Mouse (Mus musculus): ENCODE data around the gene Slc46a2. TPM values are rescaled to one million over a fixed set of nuclear protein-coding genes. Genes with fewer than 3 reads are reported as not detected.

Slc46a2 gene
- polyA plus RNA-seq, 1 experiment = 28.3 TPM

DNA sequence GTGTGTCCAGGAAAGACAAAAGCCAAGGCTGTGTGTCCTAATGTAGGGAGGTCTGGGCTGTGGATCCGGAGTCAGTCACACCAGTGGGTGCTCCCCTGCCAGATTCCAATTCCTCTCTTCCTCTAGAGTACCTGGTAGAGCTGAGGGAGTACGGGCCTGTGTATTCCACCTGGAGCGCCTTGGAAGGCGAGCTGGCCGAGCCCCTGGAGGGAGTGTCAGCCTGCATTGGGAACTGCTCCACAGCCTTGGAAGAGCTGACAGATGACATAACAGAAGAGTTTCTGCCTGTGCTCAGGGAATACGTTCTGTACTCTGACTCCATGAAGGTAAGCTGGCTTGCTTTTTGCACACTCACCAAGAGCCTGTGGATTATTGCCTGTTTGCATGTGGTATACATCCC lies 28.6 kb downstream of the Slc46a2 start:
- 90% methylated on average over 6 of the region's 6 CpGs for WGBS
- Histone ChIP-seq H3K36me3 (ENCODE audit: control insufficient read depth, insufficient read depth, low read length) (no peaks in the 10 kb centered on the region), H3K27me3 (ENCODE audit: control insufficient read depth, insufficient read depth, low read length) (no peaks in the 10 kb centered on the region), H3K4me3 (ENCODE audit: control insufficient read depth, insufficient read depth, low read length) (no peak overlapping the region), H3K4me1 (replicated peaks; ENCODE audit: control insufficient read depth, insufficient read depth, low read length) (peaks cover 11% of the 10 kb centered on the region), H3K27ac (ENCODE audit: control insufficient read depth, insufficient read depth, low read length) (no peak overlapping the region)
- TF ChIP-seq POLR2A (IDR thresholded peaks at IDR 0.05; ENCODE audit: control insufficient read depth, extremely low read depth, insufficient read depth, low read length, poor library complexity) (no peak), CTCF (IDR thresholded peaks at IDR 0.05; ENCODE audit: borderline replicate concordance, control insufficient read depth, extremely low read depth, insufficient read depth, low read length, poor library complexity) (no peak)
- no peak for DNase-seq

DNA sequence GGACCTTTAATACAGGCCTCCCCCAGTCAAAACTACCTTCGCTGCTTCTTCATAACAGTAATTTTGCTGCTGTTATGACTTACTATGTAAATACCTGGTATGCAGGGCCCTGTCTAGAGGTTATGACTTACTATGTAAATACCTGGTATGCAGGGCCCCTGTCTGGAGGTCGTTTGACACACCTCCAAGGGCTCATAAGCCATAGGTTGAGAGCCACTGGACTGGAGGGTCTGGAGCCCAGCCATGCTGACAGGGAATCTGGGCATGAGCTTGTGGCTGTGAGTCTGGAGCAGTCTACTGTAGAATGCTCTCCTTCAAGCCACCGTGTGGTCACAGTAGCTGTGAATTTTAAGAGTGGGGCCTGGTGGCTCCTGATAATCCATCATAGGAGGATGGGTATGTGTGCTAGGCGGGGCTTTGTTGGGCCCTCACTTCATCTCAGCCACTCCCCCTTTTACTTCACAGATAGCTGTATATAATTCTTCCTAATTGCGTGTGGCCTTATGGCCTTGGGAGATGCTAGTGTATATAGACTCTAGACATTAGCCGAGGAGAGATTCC lies 30.6 kb downstream of the Slc46a2 start:
- no peak for DNase-seq
- Histone ChIP-seq H3K27ac (ENCODE audit: control insufficient read depth, insufficient read depth, low read length) (no peak overlapping the region), H3K4me1 (replicated peaks; ENCODE audit: control insufficient read depth, insufficient read depth, low read length) (peaks cover 5% of the 10 kb centered on the region), H3K4me3 (ENCODE audit: control insufficient read depth, insufficient read depth, low read length) (no peak overlapping the region), H3K36me3 (ENCODE audit: control insufficient read depth, insufficient read depth, low read length) (no peaks in the 10 kb centered on the region), H3K27me3 (ENCODE audit: control insufficient read depth, insufficient read depth, low read length) (no peaks in the 10 kb centered on the region)
- WGBS = 92% methylated on average over 6 of the region's 6 CpGs
- no peak for TF ChIP-seq CTCF (IDR thresholded peaks at IDR 0.05; ENCODE audit: borderline replicate concordance, control insufficient read depth, extremely low read depth, insufficient read depth, low read length, poor library complexity)
- TF ChIP-seq POLR2A (IDR thresholded peaks at IDR 0.05; ENCODE audit: control insufficient read depth, extremely low read depth, insufficient read depth, low read length, poor library complexity) = no peak

GRCm38 (mm10) chr4:59881210-59881609 lies 33.6 kb downstream of the Slc46a2 start:
- 98% methylated on average over 2 of the region's 2 CpGs for WGBS

GRCm38 (mm10) chr4:59880725-59881124 lies 34.1 kb downstream of the Slc46a2 start:
- no peak for DNase-seq
- Histone ChIP-seq H3K27ac (ENCODE audit: control insufficient read depth, insufficient read depth, low read length) (no peak overlapping the region), H3K4me3 (ENCODE audit: control insufficient read depth, insufficient read depth, low read length) (no peak overlapping the region), H3K36me3 (ENCODE audit: control insufficient read depth, insufficient read depth, low read length) (no peaks in the 10 kb centered on the region), H3K4me1 (replicated peaks; ENCODE audit: control insufficient read depth, insufficient read depth, low read length) (peaks cover 12% of the 10 kb centered on the region), H3K27me3 (ENCODE audit: control insufficient read depth, insufficient read depth, low read length) (no peaks in the 10 kb centered on the region)
- WGBS = 80% methylated on average over 5 of the region's 5 CpGs
- TF ChIP-seq POLR2A (IDR thresholded peaks at IDR 0.05; ENCODE audit: control insufficient read depth, extremely low read depth, insufficient read depth, low read length, poor library complexity) (no peak), CTCF (IDR thresholded peaks at IDR 0.05; ENCODE audit: borderline replicate concordance, control insufficient read depth, extremely low read depth, insufficient read depth, low read length, poor library complexity) (no peak)

More at GRCm38 (mm10) chr4:59881210-59881609, 33.6 kb downstream of the Slc46a2 start:
- H3K36me3 ChIP-seq (ENCODE audit: control insufficient read depth, insufficient read depth, low read length) = no peaks in the 10 kb centered on the region
- no peak overlapping the region for H3K27ac ChIP-seq (ENCODE audit: control insufficient read depth, insufficient read depth, low read length)
- no peak overlapping the region for H3K4me3 ChIP-seq (ENCODE audit: control insufficient read depth, insufficient read depth, low read length)
- H3K27me3 ChIP-seq (ENCODE audit: control insufficient read depth, insufficient read depth, low read length) = no peaks in the 10 kb centered on the region
- DNase-seq = no peak
- no peak for TF ChIP-seq CTCF (IDR thresholded peaks at IDR 0.05; ENCODE audit: borderline replicate concordance, control insufficient read depth, extremely low read depth, insufficient read depth, low read length, poor library complexity)
- no peak for TF ChIP-seq POLR2A (IDR thresholded peaks at IDR 0.05; ENCODE audit: control insufficient read depth, extremely low read depth, insufficient read depth, low read length, poor library complexity)
- peaks cover 13% of the 10 kb centered on the region for H3K4me1 ChIP-seq (replicated peaks; ENCODE audit: control insufficient read depth, insufficient read depth, low read length)

DNA sequence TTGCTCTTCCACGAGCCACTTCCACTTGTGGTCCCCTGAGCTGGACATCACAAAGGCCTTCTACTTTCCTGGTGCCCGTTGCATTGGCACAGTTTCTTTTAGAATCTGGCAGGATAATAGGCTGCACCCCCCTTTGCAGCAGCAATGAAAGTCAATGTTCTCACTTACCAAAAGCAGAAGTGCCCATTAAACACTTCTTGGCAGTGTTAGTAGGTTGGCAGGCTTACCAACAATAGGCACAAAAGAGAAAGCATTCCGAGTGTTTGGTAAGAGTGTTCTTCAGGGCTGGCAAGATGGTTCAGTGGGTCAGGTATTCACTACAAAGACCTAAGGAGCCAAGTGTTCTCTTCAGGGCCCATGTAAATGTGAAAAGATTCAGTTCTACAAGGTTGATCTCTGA lies 35.4 kb downstream of the Slc46a2 start:
- no peak overlapping the region for H3K4me3 ChIP-seq (ENCODE audit: control insufficient read depth, insufficient read depth, low read length)
- peaks cover 12% of the 10 kb centered on the region for H3K4me1 ChIP-seq (replicated peaks; ENCODE audit: control insufficient read depth, insufficient read depth, low read length)
- no peak for TF ChIP-seq POLR2A (IDR thresholded peaks at IDR 0.05; ENCODE audit: control insufficient read depth, extremely low read depth, insufficient read depth, low read length, poor library complexity)
- no peak overlapping the region for H3K27ac ChIP-seq (ENCODE audit: control insufficient read depth, insufficient read depth, low read length)
- WGBS = 52% methylated on average over 3 of the region's 3 CpGs
- DNase-seq = no peak
- no peaks in the 10 kb centered on the region for H3K36me3 ChIP-seq (ENCODE audit: control insufficient read depth, insufficient read depth, low read length)
- no peaks in the 10 kb centered on the region for H3K27me3 ChIP-seq (ENCODE audit: control insufficient read depth, insufficient read depth, low read length)

DNA sequence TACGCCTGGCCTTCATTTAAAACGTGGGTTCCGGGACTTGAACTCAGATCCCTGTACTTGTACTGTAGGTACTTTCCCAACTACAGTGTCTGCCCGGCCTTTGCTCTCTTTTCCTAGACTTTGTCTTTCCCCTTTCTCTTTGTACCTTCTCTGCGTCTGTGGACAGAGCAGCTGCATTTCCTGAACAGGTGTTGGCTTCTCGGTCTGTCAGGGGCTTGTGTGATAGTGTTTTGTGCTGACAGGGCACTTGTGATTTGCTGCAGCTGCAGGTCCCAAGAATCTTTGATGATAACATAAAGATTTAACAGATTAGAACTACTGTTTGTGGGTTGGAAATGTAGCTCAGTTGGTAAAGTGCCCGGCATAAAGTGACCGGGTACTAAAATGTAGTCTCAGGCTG lies 36.3 kb downstream of the Slc46a2 start:
- Histone ChIP-seq H3K36me3 (ENCODE audit: control insufficient read depth, insufficient read depth, low read length) (no peaks in the 10 kb centered on the region), H3K27me3 (ENCODE audit: control insufficient read depth, insufficient read depth, low read length) (no peaks in the 10 kb centered on the region), H3K4me1 (replicated peaks; ENCODE audit: control insufficient read depth, insufficient read depth, low read length) (peaks cover 16% of the 10 kb centered on the region), H3K27ac (ENCODE audit: control insufficient read depth, insufficient read depth, low read length) (peak overlapping the region; percentile 16; the same call in 1 of the 2 replicates), H3K4me3 (ENCODE audit: control insufficient read depth, insufficient read depth, low read length) (no peak overlapping the region)
- peak; percentile 56 for DNase-seq
- 24% methylated on average over 8 of the region's 8 CpGs for WGBS
- TF ChIP-seq POLR2A (IDR thresholded peaks at IDR 0.05; ENCODE audit: control insufficient read depth, extremely low read depth, insufficient read depth, low read length, poor library complexity) = no peak
- no peak for TF ChIP-seq CTCF (IDR thresholded peaks at IDR 0.05; ENCODE audit: borderline replicate concordance, control insufficient read depth, extremely low read depth, insufficient read depth, low read length, poor library complexity)

- WGBS = 91% methylated on average over 2 of the region's 2 CpGs
- H3K4me3 ChIP-seq (ENCODE audit: control insufficient read depth, insufficient read depth, low read length) = no peak overlapping the region
- TF ChIP-seq CTCF (IDR thresholded peaks at IDR 0.05; ENCODE audit: borderline replicate concordance, control insufficient read depth, extremely low read depth, insufficient read depth, low read length, poor library complexity) (no peak), POLR2A (IDR thresholded peaks at IDR 0.05; ENCODE audit: control insufficient read depth, extremely low read depth, insufficient read depth, low read length, poor library complexity) (no peak)
- no peaks in the 10 kb centered on the region for H3K36me3 ChIP-seq (ENCODE audit: control insufficient read depth, insufficient read depth, low read length)
- H3K27ac ChIP-seq (ENCODE audit: control insufficient read depth, insufficient read depth, low read length) = no peak overlapping the region
- no peak for DNase-seq
- H3K27me3 ChIP-seq (ENCODE audit: control insufficient read depth, insufficient read depth, low read length) = no peaks in the 10 kb centered on the region
- peaks cover 16% of the 10 kb centered on the region for H3K4me1 ChIP-seq (replicated peaks; ENCODE audit: control insufficient read depth, insufficient read depth, low read length)
These were observed 37.8 kb downstream of the Slc46a2 start for GRCm38 (mm10) chr4:59877025-59877424.

Measured in thymus, adult 2 months (tissue).